Mouse (Mus musculus): ENCODE data around the gene Hdhd5. TPM values are rescaled to one million over a fixed set of nuclear protein-coding genes. Genes with fewer than 3 reads are reported as not detected.

Hdhd5 gene
- polyA plus RNA-seq, 1 experiment from 2014 or later = 15.7 TPM

DNA sequence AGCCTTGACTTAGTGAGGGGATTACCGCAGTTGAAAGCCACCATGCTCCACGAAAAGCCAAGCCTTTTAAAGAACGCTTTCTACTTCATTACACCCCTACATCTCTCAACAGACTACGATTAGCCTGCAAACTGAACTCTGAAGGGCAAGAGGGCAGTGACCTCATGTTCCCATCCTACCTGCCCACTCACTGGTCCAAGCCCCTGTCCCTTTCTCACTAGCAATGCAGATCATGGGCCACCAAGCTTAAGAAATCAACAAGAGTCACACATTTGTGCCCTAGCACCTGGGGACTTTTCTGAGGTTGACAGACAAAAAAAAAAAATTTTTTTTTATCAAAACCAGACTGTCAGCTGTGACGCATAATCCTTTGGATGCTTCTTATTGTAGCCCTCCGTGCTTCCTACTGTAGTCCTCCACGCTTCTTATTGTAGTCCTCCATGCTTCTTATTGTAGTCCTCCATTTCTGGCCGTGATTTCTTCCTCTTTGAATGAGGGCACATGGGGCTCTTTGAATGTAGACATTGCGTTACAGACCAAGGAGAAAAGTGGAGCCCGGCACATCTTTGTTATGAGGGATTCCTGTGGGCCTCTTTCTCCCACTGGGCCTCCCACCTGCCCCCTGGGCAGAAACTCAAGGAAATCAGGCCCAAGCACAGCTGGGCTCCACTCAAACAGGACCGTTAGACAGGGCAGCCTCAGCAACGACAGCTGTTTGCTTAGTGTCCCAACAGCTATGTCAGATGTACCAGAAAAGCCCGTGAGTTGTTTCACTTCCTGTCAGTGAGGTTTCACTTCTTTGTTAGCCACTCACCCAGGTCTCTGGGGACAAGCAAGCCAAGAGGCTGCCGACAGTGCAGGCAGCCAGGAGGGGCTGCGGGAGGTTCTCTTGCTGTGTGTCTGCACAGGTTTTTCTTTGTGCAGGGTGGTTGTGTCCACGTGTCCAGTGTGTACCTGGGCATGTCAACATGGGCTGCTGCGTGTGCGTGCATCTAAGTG, 36.1 kb upstream of the Hdhd5 start:
- ATAC-seq (ENCODE audit: insufficient read depth, low FRiP score, low TSS enrichment) = no peak
- H3K36me3 ChIP-seq (ENCODE audit: control insufficient read depth, insufficient read depth, low read length) = no peaks in the 10 kb centered on the region
- no peak overlapping the region for H3K4me3 ChIP-seq (ENCODE audit: low read depth, low read length)
- no peaks in the 10 kb centered on the region for H3K27me3 ChIP-seq (ENCODE audit: control insufficient read depth, insufficient read depth, low read length)
- WGBS = 68% methylated on average over 18 of the region's 18 CpGs
- H3K4me2 ChIP-seq (ENCODE audit: low read depth) = no peak overlapping the region
- H3K9ac ChIP-seq (ENCODE audit: low read length) = no peak overlapping the region
- H3K27ac ChIP-seq (ENCODE audit: low read depth, low read length) = no peak overlapping the region
- no peaks in the 10 kb centered on the region for H3K9me3 ChIP-seq (ENCODE audit: control insufficient read depth, low read length)
- DNase-seq (ENCODE audit: low spot score) = no peak
- H3K4me1 ChIP-seq (ENCODE audit: control insufficient read depth, insufficient read depth, low read length) = no peaks in the 10 kb centered on the region

DNA sequence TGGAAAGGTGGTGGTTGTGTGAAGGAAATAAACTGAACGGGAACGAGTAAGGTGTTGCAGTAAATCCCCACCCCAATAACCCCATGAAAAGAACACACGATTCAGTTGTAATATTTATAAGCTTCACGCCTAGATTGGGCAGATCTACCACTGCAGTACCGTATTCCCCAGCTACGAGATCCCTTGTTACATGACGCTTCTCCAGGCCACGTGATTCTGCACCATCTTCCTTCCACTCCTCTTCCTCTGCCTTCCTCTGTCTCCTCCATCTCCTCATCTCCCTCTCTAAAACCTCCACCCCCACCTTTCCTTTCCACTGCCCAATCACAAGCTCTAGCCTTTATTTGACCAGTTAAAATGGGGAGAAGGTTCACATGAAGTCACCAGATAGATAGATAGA, 25.5 kb upstream of the Hdhd5 start:
- no peaks in the 10 kb centered on the region for H3K36me3 ChIP-seq (ENCODE audit: control insufficient read depth, insufficient read depth, low read length)
- no peak overlapping the region for H3K4me3 ChIP-seq (ENCODE audit: low read depth, low read length)
- no peaks in the 10 kb centered on the region for H3K27me3 ChIP-seq (ENCODE audit: control insufficient read depth, insufficient read depth, low read length)
- H3K4me1 ChIP-seq (ENCODE audit: control insufficient read depth, insufficient read depth, low read length) = no peaks in the 10 kb centered on the region
- no peaks in the 10 kb centered on the region for H3K9me3 ChIP-seq (ENCODE audit: control insufficient read depth, low read length)
- no peak for DNase-seq (ENCODE audit: low spot score)
- H3K9ac ChIP-seq (ENCODE audit: low read length) = no peak overlapping the region
- no peak overlapping the region for H3K27ac ChIP-seq (ENCODE audit: low read depth, low read length)
- H3K4me2 ChIP-seq (ENCODE audit: low read depth) = no peak overlapping the region
- ATAC-seq (ENCODE audit: insufficient read depth, low FRiP score, low TSS enrichment) = no peak
- WGBS = 85% methylated on average over 8 of the region's 8 CpGs

DNA sequence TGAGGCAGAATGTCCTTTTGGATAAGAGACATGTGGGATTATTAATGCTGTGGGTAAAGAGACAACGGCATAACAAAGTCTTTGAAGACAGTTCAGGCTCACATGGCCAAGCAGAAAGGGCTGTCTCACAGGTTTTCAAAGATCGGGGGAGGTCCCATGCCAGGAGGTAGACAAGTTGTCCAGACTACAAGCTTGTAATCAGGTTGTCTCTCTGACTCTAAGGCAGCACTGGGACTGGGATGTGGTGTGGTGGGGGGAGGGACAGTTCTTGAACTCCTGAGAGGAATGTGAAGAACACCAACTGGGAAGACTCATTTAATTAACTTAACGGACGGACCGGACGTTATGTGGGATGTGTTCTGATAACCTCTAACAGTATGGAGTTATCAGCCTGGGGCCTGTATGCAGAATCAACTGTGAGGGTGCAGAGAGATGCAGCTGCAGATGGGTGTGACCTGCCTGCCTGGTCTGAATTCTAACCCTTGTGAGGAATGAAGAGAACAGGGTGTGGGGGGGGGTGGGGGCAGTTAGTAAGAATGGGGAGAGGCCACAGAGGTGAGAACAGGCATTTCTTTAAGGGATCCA, 25.0 kb upstream of the Hdhd5 start:
- Histone ChIP-seq H3K27ac (ENCODE audit: low read depth, low read length) (no peak overlapping the region), H3K36me3 (ENCODE audit: control insufficient read depth, insufficient read depth, low read length) (no peaks in the 10 kb centered on the region), H3K4me1 (ENCODE audit: control insufficient read depth, insufficient read depth, low read length) (no peaks in the 10 kb centered on the region), H3K9ac (ENCODE audit: low read length) (no peak overlapping the region), H3K9me3 (ENCODE audit: control insufficient read depth, low read length) (no peaks in the 10 kb centered on the region), H3K4me3 (ENCODE audit: low read depth, low read length) (no peak overlapping the region), H3K4me2 (ENCODE audit: low read depth) (no peak overlapping the region), H3K27me3 (ENCODE audit: control insufficient read depth, insufficient read depth, low read length) (no peaks in the 10 kb centered on the region)
- WGBS = 93% methylated on average over 6 of the region's 6 CpGs
- DNase-seq (ENCODE audit: low spot score) (no peak), ATAC-seq (ENCODE audit: insufficient read depth, low FRiP score, low TSS enrichment) (no peak)

DNA sequence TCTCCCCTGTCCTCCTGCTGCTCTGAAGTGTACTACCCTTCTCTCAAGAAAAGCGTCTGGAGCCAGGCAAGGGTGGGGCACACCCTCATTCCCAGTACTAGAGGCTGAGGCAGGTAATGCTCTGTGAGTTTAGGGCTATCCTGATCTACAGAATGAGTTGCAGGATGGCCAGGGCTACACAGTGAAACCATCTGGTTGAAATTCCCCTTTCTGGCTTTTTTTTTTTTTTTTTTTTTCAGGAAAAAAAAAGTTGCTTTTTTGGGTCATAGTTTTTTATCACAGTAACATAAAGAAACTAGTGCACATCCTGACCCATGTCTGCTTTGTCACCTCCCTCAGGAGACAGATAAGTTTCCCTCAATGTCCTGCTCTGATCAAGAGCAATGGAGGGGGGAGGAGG, 24.0 kb upstream of the Hdhd5 start:
- Histone ChIP-seq H3K4me2 (ENCODE audit: low read depth) (no peak overlapping the region), H3K9me3 (ENCODE audit: control insufficient read depth, low read length) (no peaks in the 10 kb centered on the region), H3K27ac (ENCODE audit: low read depth, low read length) (no peak overlapping the region), H3K4me3 (ENCODE audit: low read depth, low read length) (no peak overlapping the region), H3K9ac (ENCODE audit: low read length) (no peak overlapping the region), H3K4me1 (ENCODE audit: control insufficient read depth, insufficient read depth, low read length) (no peaks in the 10 kb centered on the region; the same call in 1 of the 2 replicates), H3K27me3 (ENCODE audit: control insufficient read depth, insufficient read depth, low read length) (no peaks in the 10 kb centered on the region), H3K36me3 (ENCODE audit: control insufficient read depth, insufficient read depth, low read length) (no peaks in the 10 kb centered on the region)
- no peak for DNase-seq (ENCODE audit: low spot score)
- ATAC-seq (ENCODE audit: insufficient read depth, low FRiP score, low TSS enrichment) = no peak
- 59% methylated on average over 1 of the region's 1 CpGs for WGBS

- no peaks in the 10 kb centered on the region for H3K9me3 ChIP-seq (ENCODE audit: control insufficient read depth, low read length)
- 0 out of 2 replicates have a peak overlapping the region, but pooled peaks have one; percentile 14 for H3K27ac ChIP-seq (ENCODE audit: low read depth, low read length)
- no peak overlapping the region for H3K4me3 ChIP-seq (ENCODE audit: low read depth, low read length)
- ATAC-seq (ENCODE audit: insufficient read depth, low FRiP score, low TSS enrichment) (no peak; the same call in 1 of the 2 replicates), DNase-seq (ENCODE audit: low spot score) (peak; percentile 41)
- 17% methylated on average over 2 of the region's 2 CpGs for WGBS
- no peak overlapping the region for H3K4me2 ChIP-seq (ENCODE audit: low read depth)
- H3K27me3 ChIP-seq (ENCODE audit: control insufficient read depth, insufficient read depth, low read length) = no peaks in the 10 kb centered on the region
- no peaks in the 10 kb centered on the region for H3K36me3 ChIP-seq (ENCODE audit: control insufficient read depth, insufficient read depth, low read length)
- H3K9ac ChIP-seq (ENCODE audit: low read length) = no peak overlapping the region
- no peaks in the 10 kb centered on the region; the same call in 1 of the 2 replicates for H3K4me1 ChIP-seq (ENCODE audit: control insufficient read depth, insufficient read depth, low read length)
These were observed 19.1 kb upstream of the Hdhd5 start for GRCm38 (mm10) chr6:120550173-120550572.

GRCm38 (mm10) chr6:120548581-120548980, 17.5 kb upstream of the Hdhd5 start:
- Histone ChIP-seq H3K4me3 (ENCODE audit: low read depth, low read length) (no peak overlapping the region), H3K9ac (ENCODE audit: low read length) (no peak overlapping the region), H3K9me3 (ENCODE audit: control insufficient read depth, low read length) (no peaks in the 10 kb centered on the region), H3K4me1 (ENCODE audit: control insufficient read depth, insufficient read depth, low read length) (no peaks in the 10 kb centered on the region; the same call in 1 of the 2 replicates), H3K4me2 (ENCODE audit: low read depth) (no peak overlapping the region), H3K36me3 (ENCODE audit: control insufficient read depth, insufficient read depth, low read length) (no peaks in the 10 kb centered on the region), H3K27ac (ENCODE audit: low read depth, low read length) (no peak overlapping the region), H3K27me3 (ENCODE audit: control insufficient read depth, insufficient read depth, low read length) (no peaks in the 10 kb centered on the region)
- DNase-seq (ENCODE audit: low spot score) (no peak), ATAC-seq (ENCODE audit: insufficient read depth, low FRiP score, low TSS enrichment) (no peak)
- 93% methylated on average over 3 of the region's 3 CpGs for WGBS

DNA sequence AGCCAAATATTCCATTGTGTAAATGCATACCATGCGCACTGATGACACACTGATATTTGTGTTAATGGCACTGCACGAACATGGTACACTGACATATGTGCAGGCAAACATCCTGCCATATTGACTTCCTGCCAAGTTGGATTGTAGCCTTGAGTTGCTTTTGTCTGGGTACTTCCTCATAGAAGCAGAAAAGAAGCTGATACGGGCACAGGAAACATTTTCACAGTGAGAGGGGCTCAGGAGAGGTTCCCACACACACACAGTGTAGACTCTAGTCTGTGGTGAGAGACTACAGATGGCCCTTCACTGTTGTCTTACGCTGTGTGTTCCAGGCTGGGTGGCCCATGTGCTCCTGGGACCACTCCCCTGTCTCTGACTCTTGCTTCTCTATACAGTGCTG, 15.9 kb upstream of the Hdhd5 start:
- no peak overlapping the region for H3K9ac ChIP-seq (ENCODE audit: low read length)
- H3K27ac ChIP-seq (ENCODE audit: low read depth, low read length) = no peak overlapping the region
- H3K36me3 ChIP-seq (ENCODE audit: control insufficient read depth, insufficient read depth, low read length) = no peaks in the 10 kb centered on the region
- H3K4me2 ChIP-seq (ENCODE audit: low read depth) = no peak overlapping the region
- H3K27me3 ChIP-seq (ENCODE audit: control insufficient read depth, insufficient read depth, low read length) = no peaks in the 10 kb centered on the region
- 94% methylated on average over 4 of the region's 4 CpGs for WGBS
- DNase-seq (ENCODE audit: low spot score) = no peak
- H3K4me3 ChIP-seq (ENCODE audit: low read depth, low read length) = no peak overlapping the region
- H3K4me1 ChIP-seq (ENCODE audit: control insufficient read depth, insufficient read depth, low read length) = no peaks in the 10 kb centered on the region; the same call in 1 of the 2 replicates
- ATAC-seq (ENCODE audit: insufficient read depth, low FRiP score, low TSS enrichment) = no peak
- H3K9me3 ChIP-seq (ENCODE audit: control insufficient read depth, low read length) = no peaks in the 10 kb centered on the region

- Histone ChIP-seq H3K4me3 (ENCODE audit: low read depth, low read length) (no peak overlapping the region), H3K36me3 (ENCODE audit: control insufficient read depth, insufficient read depth, low read length) (no peaks in the 10 kb centered on the region), H3K4me1 (ENCODE audit: control insufficient read depth, insufficient read depth, low read length) (no peaks in the 10 kb centered on the region; the same call in 1 of the 2 replicates), H3K27ac (ENCODE audit: low read depth, low read length) (no peak overlapping the region), H3K9me3 (ENCODE audit: control insufficient read depth, low read length) (no peaks in the 10 kb centered on the region), H3K27me3 (ENCODE audit: control insufficient read depth, insufficient read depth, low read length) (no peaks in the 10 kb centered on the region), H3K9ac (ENCODE audit: low read length) (no peak overlapping the region), H3K4me2 (ENCODE audit: low read depth) (no peak overlapping the region)
- ATAC-seq (ENCODE audit: insufficient read depth, low FRiP score, low TSS enrichment) = no peak
- WGBS = 94% methylated on average over 3 of the region's 3 CpGs
- no peak for DNase-seq (ENCODE audit: low spot score)
These were observed 15.2 kb upstream of the Hdhd5 start for GRCm38 (mm10) chr6:120546292-120546691.

All from neural tube, embryonic 11.5 days (tissue).